Mouse (Mus musculus) spleen, postnatal 0 days (tissue): ENCODE results near the gene Gm20830. TPM values are rescaled to one million over a fixed set of nuclear protein-coding genes. Genes with fewer than 3 reads are reported as not detected.

Experiments
- polyA plus RNA-seq: library from polyadenylated mRNA; unstranded; fragments of >200 nt; fragmentation: Nextera tagmentation; extraction: Ambion mirVana; gene quantifications from 2 replicates; pipeline ENCODE4 v1.2.1, GENCODE M21; 2015

Gm20830 gene
- not detected in 2 replicates for polyA plus RNA-seq

DNA sequence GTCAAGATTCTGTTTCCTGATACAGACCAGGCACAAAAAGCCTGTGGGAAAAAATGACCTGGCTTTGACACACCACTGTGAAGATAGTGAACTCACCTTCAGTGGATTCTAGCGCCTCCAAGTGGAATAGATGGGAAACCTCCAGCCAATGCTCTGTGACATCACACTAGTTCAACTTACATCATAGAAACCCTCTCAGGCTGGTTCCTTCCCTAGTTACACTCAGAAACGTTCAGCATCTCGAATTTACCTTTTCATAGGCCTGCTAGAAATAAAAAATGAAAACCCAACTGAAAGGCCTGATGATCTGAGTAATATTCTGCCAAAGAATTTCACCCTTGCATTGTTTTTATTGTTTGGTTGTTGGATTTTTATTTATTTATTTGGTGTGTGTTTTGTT is at the start of gene Gm20830:
Gm20830 (minus strand) TSS at position 101 of the 400 bp plus-strand sequence.

Other genes with a start within 250 kb of the Gm20830 start
- gene Gm21719, start 235.4 kb downstream of the Gm20830 start, polyA plus RNA-seq = not detected in 2 replicates